Mouse (Mus musculus) layer of hippocampus, postnatal 14 days (tissue): ENCODE data around the gene Zfp27. TPM values are rescaled to one million over a fixed set of nuclear protein-coding genes. Genes with fewer than 3 reads are reported as not detected.
"Not testable (repeated sequence)": the region's sequence is repeated elsewhere in the genome, so short reads cannot be mapped to it uniquely, and the experiment has no call there.

ENCODE experiments used
- DNase-seq, 2 experiments: peaks; one replicate each; pipeline ENCODE4 v3.0.0; 2021 to 2022; ENCODE audit warnings: low spot score in 2 of 2, mixed read lengths in 1 of 2
- microRNA-seq, 2 experiments: library from miRNA; unstranded; fragments of <30 nt; microRNA quantifications; one replicate each; pipeline ENCODE4 v1.2.0; 2021
- total RNA-seq, 2 experiments: library from RNA; stranded (reverse); gene quantifications; 2 replicates each; pipeline ENCODE4 v1.2.3; 2021

Zfp27 gene
- total RNA-seq, 2 experiments from 2014 or later, result 19.9 to 20.1 TPM

GRCm38 (mm10) chr7:29898351-29898750 is 8.0 kb downstream of the Zfp27 start:
- no peak for DNase-seq

- DNase-seq, result no peak
Measured at GRCm38 (mm10) chr7:29892756-29893155, 13.6 kb downstream of the Zfp27 start.

- no peak for DNase-seq
Measured at GRCm38 (mm10) chr7:29890501-29890900, 15.9 kb downstream of the Zfp27 start.

GRCm38 (mm10) chr7:29880916-29881315 is 25.5 kb downstream of the Zfp27 start:
- no peak for DNase-seq

GRCm38 (mm10) chr7:29880056-29880455 is 26.3 kb downstream of the Zfp27 start:
- DNase-seq, result no peak

GRCm38 (mm10) chr7:29877561-29877960 is 28.8 kb downstream of the Zfp27 start:
- not testable (repeated sequence) for DNase-seq

GRCm38 (mm10) chr7:29874256-29874655 is 32.1 kb downstream of the Zfp27 start:
- no peak for DNase-seq

- DNase-seq, result no peak
Measured at GRCm38 (mm10) chr7:29861660-29862059, 44.7 kb downstream of the Zfp27 start.

- peak; percentile 86 to 95 for DNase-seq
Measured at GRCm38 (mm10) chr7:29859532-29860517, 46.5 kb downstream of the Zfp27 start, which contains the start of gene Zfp420. Gene Zfp420 (plus strand): TSS chr7:29859979.

- DNase-seq, result peak; percentile 86 to 92
Measured at GRCm38 (mm10) chr7:29853219-29853842, 53.0 kb downstream of the Zfp27 start, which contains the start of gene Zfp940. Gene Zfp940 (minus strand): TSS chr7:29853669.

GRCm38 (mm10) chr7:29852831-29853218 is 53.5 kb downstream of the Zfp27 start:
- DNase-seq, result no peak

GRCm38 (mm10) chr7:29844616-29845015 is 61.8 kb downstream of the Zfp27 start:
- DNase-seq, result no peak

Small RNA genes lying within 50 kb of the gene (microRNA-seq; reads per million reads assigned to microRNA genes)
- 0.85 to 2.7 reads per million in 2 experiments for gene Mir7668

Other genes starting within 250 kb of the Zfp27 start
- under 1 TPM in 1 of 2 experiments, not detected in 1; 0.83 TPM for gene Catsperg2, start 179.5 kb downstream of the Zfp27 start, total RNA-seq
- 10 to 100 TPM; 15.2 to 17.9 TPM for gene Zfp84, start 138.0 kb downstream of the Zfp27 start, total RNA-seq
- gene Zfp30, start 122.6 kb downstream of the Zfp27 start, total RNA-seq, result 10 to 100 TPM in 1 of 2 experiments, 1 to 10 TPM in 1; 9.8 to 10.9 TPM
- 10 to 100 TPM; 16.3 to 19.4 TPM for gene Zfp790, start 90.5 kb downstream of the Zfp27 start, total RNA-seq
- 10 to 100 TPM; 16.5 to 18.0 TPM for gene Zfp940, start 52.9 kb downstream of the Zfp27 start, total RNA-seq
- 10 to 100 TPM; 13.5 to 14.8 TPM for gene Zfp420, start 46.6 kb downstream of the Zfp27 start, total RNA-seq
- gene Zfp383, start 1.7 kb upstream of the Zfp27 start, total RNA-seq, result 1 to 10 TPM; 8.2 to 9.4 TPM
- gene Zfp74, start 47.5 kb upstream of the Zfp27 start, total RNA-seq, result 10 to 100 TPM; 17.3 to 17.8 TPM
- 1 to 10 TPM; 5.1 to 5.3 TPM for gene Zfp568, start 77.4 kb upstream of the Zfp27 start, total RNA-seq
- 1 to 10 TPM; 7.4 to 8.9 TPM for gene Zfp14, start 144.8 kb upstream of the Zfp27 start, total RNA-seq
- gene Zfp82, start 166.3 kb upstream of the Zfp27 start, total RNA-seq, result 1 to 10 TPM; 3.6 to 4.5 TPM
- not detected for gene Gm26920, start 183.8 kb upstream of the Zfp27 start, total RNA-seq
- 1 to 10 TPM; 6.9 to 8.5 TPM for gene Zfp566, start 184.0 kb upstream of the Zfp27 start, total RNA-seq
- gene Zfp260, start 188.2 kb upstream of the Zfp27 start, total RNA-seq, result 10 to 100 TPM; 65.1 to 72.3 TPM
- gene Zfp382, start 215.4 kb upstream of the Zfp27 start, total RNA-seq, result 10 to 100 TPM; 25.3 to 27.6 TPM